Mouse (Mus musculus) kidney, adult 11 months (tissue): ENCODE results near the gene Marveld3.
A peak's percentile ranks its signal among the peaks of the same experiment; 100 is the strongest.

Experiments used
- DNase-seq: peaks from one replicate; pipeline ENCODE4 v3.0.0; 2022

The Marveld3 gene

GRCm38 (mm10) chr8:109963421-109963820, 1.4 kb upstream of the Marveld3 start:
- DNase-seq: no peak

- no peak for DNase-seq
Measured at GRCm38 (mm10) chr8:109962896-109963295, 893 bp upstream of the Marveld3 start.

GRCm38 (mm10) chr8:109959112-109959511, 2.9 kb downstream of the Marveld3 start:
- no peak for DNase-seq

- DNase-seq: no peak
Measured at GRCm38 (mm10) chr8:109958036-109958655, 3.9 kb downstream of the Marveld3 start.

- DNase-seq: peak; percentile 71
Measured at GRCm38 (mm10) chr8:109957167-109958028, 4.6 kb downstream of the Marveld3 start.

- DNase-seq: no peak
Measured at GRCm38 (mm10) chr8:109954486-109954948, 7.5 kb downstream of the Marveld3 start.

- no peak for DNase-seq
Measured at GRCm38 (mm10) chr8:109952171-109952570, 9.8 kb downstream of the Marveld3 start.

GRCm38 (mm10) chr8:109948285-109948564, 13.8 kb downstream of the Marveld3 start:
- DNase-seq: no peak

- no peak for DNase-seq
Measured at GRCm38 (mm10) chr8:109947447-109948284, 14.3 kb downstream of the Marveld3 start.

- peak; percentile 66 for DNase-seq
Measured at GRCm38 (mm10) chr8:109946272-109946671, 15.7 kb downstream of the Marveld3 start.

GRCm38 (mm10) chr8:109945694-109946093, 16.3 kb downstream of the Marveld3 start:
- DNase-seq: no peak

GRCm38 (mm10) chr8:109945153-109945632, 16.8 kb downstream of the Marveld3 start:
- peak; percentile 62 for DNase-seq

GRCm38 (mm10) chr8:109941606-109942360, 20.2 kb downstream of the Marveld3 start:
- no peak for DNase-seq

GRCm38 (mm10) chr8:109920406-109921390, 41.3 kb downstream of the Marveld3 start:
- no peak for DNase-seq

- DNase-seq: peak; percentile 57
Measured at GRCm38 (mm10) chr8:109917277-109917676, 44.7 kb downstream of the Marveld3 start.

GRCm38 (mm10) chr8:109907376-109907775, 54.6 kb downstream of the Marveld3 start:
- no peak for DNase-seq

GRCm38 (mm10) chr8:109906907-109907306, 55.1 kb downstream of the Marveld3 start:
- no peak for DNase-seq

GRCm38 (mm10) chr8:109904928-109905668, 56.9 kb downstream of the Marveld3 start:
- no peak for DNase-seq

GRCm38 (mm10) chr8:109903909-109904469, 58.0 kb downstream of the Marveld3 start:
- DNase-seq: no peak

GRCm38 (mm10) chr8:109902379-109902778, 59.6 kb downstream of the Marveld3 start:
- no peak for DNase-seq
